Mouse (Mus musculus) erythroblast, embryonic 14.5 days (primary cell): ENCODE data around the gene Dlg5. TPM values are rescaled to one million over a fixed set of nuclear protein-coding genes. Genes with fewer than 3 reads are reported as not detected.

ENCODE experiments used
- H3K27me3 ChIP-seq: 2 replicates; pipeline ENCODE4 v1.6.1; 2012; ENCODE audit warnings: inconsistent platforms; ENCODE audit not compliant: control insufficient read depth
- H3K36me3 ChIP-seq: 2 replicates; pipeline ENCODE4 v1.6.1; 2012; ENCODE audit warnings: mild to moderate bottlenecking, inconsistent platforms; ENCODE audit not compliant: control insufficient read depth
- H3K4me1 ChIP-seq: 2 replicates; pipeline ENCODE4 v1.6.1; 2012; ENCODE audit warnings: inconsistent platforms; ENCODE audit not compliant: control insufficient read depth
- H3K4me3 ChIP-seq: replicated peaks from 2 replicates; pipeline ENCODE3; 2012; ENCODE audit warnings: moderate library complexity, mild to moderate bottlenecking, inconsistent platforms
- H3K9me3 ChIP-seq: 2 replicates; pipeline ENCODE4 v1.6.1; 2012; ENCODE audit warnings: low read length, inconsistent platforms, mixed read lengths; ENCODE audit not compliant: control insufficient read depth
- GATA1 ChIP-seq: IDR thresholded peaks from 2 replicates; pipeline ENCODE4 v1.6.1; 2012; ENCODE audit warnings: low read length, inconsistent platforms, mixed read lengths
- TAL1 ChIP-seq: IDR thresholded peaks from 3 replicates; pipeline ENCODE4 v1.6.1; 2012; ENCODE audit warnings: low read length, inconsistent platforms, mixed read lengths
- polyA plus RNA-seq: library from polyadenylated mRNA; stranded (reverse); fragments of >175 nt; gene quantifications from 2 replicates; pipeline ENCODE4 v1.2.3, GENCODE M21; 2012

The Dlg5 gene
- polyA plus RNA-seq: 0.03 TPM in 1 of 2 replicates, not detected in the other

DNA sequence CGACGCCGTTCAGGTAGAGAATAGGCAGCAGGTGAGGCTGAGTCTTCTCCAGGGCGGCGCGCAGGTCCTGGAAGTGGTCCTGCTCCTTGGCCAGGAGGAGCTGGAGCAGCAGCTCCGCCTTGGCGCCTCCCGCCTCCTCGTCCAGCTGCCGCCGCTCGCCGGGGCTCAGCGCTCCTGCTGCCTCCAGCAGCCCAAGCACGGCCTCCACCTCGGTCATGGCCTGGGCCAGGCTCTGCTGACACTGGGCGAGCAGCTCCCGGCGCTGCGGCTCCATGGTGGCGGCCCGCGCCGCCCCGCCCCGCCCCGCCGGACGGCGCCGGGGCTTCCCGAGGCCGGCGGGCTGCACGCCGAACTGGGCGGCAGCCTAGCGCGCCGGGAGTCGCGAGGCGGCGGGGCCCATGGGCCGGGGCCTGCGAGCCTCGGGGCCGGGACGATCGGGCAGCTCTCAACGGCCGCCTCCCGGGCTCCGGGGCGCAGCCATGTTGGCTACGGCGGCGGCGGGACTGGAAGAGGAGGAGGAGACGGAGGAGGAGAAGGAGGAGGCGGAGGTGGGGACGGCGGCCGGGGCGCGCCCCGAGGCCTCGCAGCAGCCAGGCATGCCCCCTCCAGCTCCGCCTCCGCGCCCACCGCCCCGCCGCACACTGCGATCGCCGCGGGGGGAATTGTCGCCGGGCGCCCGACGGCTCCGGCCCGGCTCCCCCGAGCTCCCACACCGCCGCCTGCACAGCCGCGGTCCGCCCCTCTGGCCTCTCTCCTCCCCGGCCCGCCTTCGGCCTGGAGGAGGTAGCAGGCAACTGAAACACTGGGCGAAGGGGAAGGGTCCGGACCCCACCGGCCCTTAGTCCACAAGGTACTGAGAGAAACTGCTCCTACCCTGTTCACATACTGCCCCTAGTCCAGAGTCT lies at the start of gene Dlg5:
TSS of gene Dlg5 (minus strand) at position 744 of the 905 bp plus-strand sequence.
- no peak for TF ChIP-seq TAL1
- TF ChIP-seq GATA1: no peak
- Histone ChIP-seq H3K4me3 (peak within 1 kb of the TSS; percentile 58), H3K9me3 (peaks cover 5% of the 10 kb centered on the region; the same call in 1 of the 2 replicates), H3K36me3 (no peaks in the 10 kb centered on the region), H3K27me3 (peaks cover 78% of the 10 kb centered on the region), H3K4me1 (peaks cover 5% of the 10 kb centered on the region)

DNA sequence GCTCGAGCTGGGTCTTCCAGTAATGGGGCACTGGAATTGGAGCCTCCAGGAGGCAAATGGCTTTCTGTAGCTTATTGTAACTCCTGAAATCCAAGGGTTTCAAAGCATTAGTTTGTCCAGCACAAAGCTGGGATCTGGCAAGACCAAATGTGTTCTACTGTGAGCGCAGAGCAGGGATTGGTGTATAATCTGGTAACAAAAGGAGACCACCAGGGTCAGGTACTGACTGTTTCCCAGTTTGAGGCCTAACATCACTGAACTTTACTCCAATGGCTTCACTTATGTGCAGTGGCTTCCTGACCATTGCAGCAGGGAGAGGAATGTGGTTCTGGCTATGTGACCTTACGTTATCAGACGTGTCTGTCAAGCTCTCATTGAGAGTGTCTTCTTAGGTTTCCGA lies 47.9 kb upstream of the Dlg5 start:
- Histone ChIP-seq H3K27me3 (no peaks in the 10 kb centered on the region), H3K9me3 (no peaks in the 10 kb centered on the region), H3K36me3 (no peaks in the 10 kb centered on the region), H3K4me3 (no peak overlapping the region), H3K4me1 (no peaks in the 10 kb centered on the region)
- TF ChIP-seq GATA1 (no peak), TAL1 (no peak)

DNA sequence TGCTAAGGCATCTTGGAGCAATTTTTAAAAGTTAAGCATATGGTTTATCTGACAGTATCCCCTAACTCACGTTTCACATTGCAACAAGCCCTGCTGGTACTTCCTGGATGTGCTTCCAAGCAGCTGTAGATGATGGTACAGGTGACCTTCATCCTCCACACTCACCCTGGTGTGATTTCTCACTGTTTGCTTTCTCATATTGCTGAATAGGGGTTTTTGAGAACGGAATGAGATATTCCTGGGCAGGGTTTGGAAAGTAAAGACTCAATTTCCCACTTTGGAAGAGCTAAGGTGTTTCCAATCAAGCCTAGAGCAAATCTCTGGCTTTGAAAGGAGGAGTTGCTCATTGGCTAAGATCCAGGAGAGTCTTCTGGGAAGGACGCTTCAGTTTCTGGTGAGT lies 47.2 kb upstream of the Dlg5 start, which contains the start of gene E330034G19Rik:
TSS of gene E330034G19Rik (plus strand) at position 301 of the 400 bp plus-strand sequence.
- Histone ChIP-seq H3K27me3 (no peaks in the 10 kb centered on the region), H3K9me3 (no peaks in the 10 kb centered on the region), H3K4me3 (no peak within 1 kb of the TSS), H3K36me3 (no peaks in the 10 kb centered on the region), H3K4me1 (no peaks in the 10 kb centered on the region)
- no peak for TF ChIP-seq GATA1

DNA sequence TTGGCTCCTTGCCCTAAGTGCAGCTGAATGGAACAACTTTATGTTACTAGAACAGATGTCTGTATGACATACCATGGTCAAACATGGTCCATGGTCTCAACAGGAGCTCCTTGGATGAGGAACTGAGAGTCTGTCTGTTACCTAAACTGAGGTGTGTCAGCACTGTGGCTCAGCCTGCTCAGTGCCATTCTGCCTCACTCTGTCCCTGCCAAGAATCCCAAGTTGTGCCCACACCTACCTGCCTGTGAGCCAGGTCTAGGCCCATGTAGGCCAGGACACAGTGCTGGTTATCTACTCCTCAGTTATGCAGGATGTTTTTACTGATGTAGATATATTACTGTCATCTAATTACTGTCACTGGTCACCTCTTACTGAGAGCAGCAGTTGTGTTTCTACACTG lies 45.0 kb upstream of the Dlg5 start:
- TF ChIP-seq TAL1 (no peak), GATA1 (no peak)
- H3K4me1 ChIP-seq: no peaks in the 10 kb centered on the region
- H3K4me3 ChIP-seq: no peak overlapping the region
- no peaks in the 10 kb centered on the region for H3K27me3 ChIP-seq
- no peaks in the 10 kb centered on the region for H3K36me3 ChIP-seq
- no peaks in the 10 kb centered on the region for H3K9me3 ChIP-seq

DNA sequence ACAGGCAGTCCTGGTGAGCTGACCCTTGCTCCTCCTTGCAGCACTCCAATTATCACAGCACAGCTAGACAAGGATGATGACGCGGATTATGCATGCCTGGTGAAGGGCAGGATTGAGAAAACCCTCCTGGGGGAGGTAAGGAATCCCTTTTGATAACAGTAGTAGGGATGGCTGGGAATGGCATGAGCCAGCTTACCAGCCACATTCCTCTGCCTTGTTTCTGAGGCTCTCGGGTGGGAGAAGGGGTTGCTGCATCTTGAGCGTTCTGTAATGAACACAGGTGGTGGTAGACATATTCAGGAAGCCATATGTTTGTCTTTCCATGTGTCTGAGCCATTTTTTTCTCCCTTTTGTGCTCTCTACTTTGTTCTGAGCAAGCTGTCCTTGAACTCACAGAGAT lies 40.4 kb upstream of the Dlg5 start:
- no peaks in the 10 kb centered on the region for H3K9me3 ChIP-seq
- no peaks in the 10 kb centered on the region for H3K36me3 ChIP-seq
- no peak for TF ChIP-seq GATA1
- TF ChIP-seq TAL1: no peak
- no peaks in the 10 kb centered on the region for H3K4me1 ChIP-seq
- no peaks in the 10 kb centered on the region for H3K27me3 ChIP-seq
- H3K4me3 ChIP-seq: no peak overlapping the region

DNA sequence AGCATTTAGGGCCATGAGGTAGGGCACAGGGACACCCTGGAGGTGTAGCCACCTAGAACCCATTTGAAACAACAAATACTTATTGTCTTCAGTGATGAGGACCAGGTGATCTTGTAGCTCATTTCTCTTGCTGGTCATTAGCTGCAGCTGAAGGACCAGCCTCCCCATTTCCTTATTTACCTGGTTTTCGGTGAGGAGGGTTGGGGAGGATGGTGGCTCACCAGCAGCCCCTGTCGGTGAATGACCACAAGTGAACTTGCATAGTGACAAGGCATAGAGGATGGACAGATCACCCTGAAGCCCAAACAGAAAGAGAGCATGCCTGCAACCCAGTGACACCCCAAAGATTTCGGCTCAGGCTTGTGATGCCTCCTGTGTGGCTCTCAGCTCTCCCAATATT lies 36.6 kb upstream of the Dlg5 start:
- Histone ChIP-seq H3K4me3 (no peak overlapping the region), H3K36me3 (no peaks in the 10 kb centered on the region), H3K9me3 (no peaks in the 10 kb centered on the region), H3K27me3 (no peaks in the 10 kb centered on the region), H3K4me1 (no peaks in the 10 kb centered on the region)
- TF ChIP-seq TAL1: no peak
- no peak for TF ChIP-seq GATA1

DNA sequence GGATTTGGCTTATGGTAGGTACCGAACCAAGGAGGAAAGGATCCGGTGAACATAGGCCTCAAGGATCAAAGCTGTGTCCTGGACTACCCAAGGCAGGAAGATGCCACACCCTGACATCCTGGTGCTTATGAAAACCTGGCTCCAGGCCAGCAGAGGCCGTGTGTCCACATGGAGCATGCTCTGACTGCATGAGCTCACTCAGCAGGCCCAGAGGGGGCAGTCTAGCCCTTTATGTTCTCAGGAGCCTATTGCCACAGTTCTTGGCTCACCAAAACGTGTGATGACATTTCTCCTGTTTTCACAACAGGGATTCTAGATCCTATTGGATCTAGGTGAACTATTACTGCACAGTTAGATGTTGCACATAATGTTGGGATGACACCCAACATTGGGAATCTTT lies 35.6 kb upstream of the Dlg5 start:
- no peak for TF ChIP-seq GATA1
- TF ChIP-seq TAL1: no peak
- H3K36me3 ChIP-seq: no peaks in the 10 kb centered on the region
- H3K9me3 ChIP-seq: no peaks in the 10 kb centered on the region
- no peaks in the 10 kb centered on the region for H3K4me1 ChIP-seq
- no peaks in the 10 kb centered on the region for H3K27me3 ChIP-seq
- no peak overlapping the region for H3K4me3 ChIP-seq

DNA sequence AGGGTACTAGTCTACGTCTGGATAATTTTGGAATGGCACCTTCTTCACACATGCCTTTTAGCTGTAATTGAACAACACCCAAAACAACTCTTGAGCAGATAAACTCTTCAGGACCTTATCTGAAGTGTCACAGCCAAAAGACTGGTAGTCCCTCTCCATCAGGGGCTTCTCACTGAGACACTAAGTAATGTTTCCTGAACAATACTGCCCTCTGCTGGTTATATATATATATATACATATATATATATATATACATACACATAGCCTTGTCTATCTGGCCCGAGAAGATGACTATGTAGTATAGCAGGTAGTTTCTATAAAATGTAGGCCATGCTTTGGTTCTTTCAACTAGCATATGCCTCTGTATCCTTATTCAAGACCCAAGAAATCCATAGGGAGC lies 29.8 kb upstream of the Dlg5 start:
- H3K4me3 ChIP-seq: no peak overlapping the region
- H3K27me3 ChIP-seq: no peaks in the 10 kb centered on the region
- no peaks in the 10 kb centered on the region for H3K36me3 ChIP-seq
- no peaks in the 10 kb centered on the region for H3K9me3 ChIP-seq
- TF ChIP-seq TAL1 (no peak), GATA1 (no peak)
- H3K4me1 ChIP-seq: no peaks in the 10 kb centered on the region

DNA sequence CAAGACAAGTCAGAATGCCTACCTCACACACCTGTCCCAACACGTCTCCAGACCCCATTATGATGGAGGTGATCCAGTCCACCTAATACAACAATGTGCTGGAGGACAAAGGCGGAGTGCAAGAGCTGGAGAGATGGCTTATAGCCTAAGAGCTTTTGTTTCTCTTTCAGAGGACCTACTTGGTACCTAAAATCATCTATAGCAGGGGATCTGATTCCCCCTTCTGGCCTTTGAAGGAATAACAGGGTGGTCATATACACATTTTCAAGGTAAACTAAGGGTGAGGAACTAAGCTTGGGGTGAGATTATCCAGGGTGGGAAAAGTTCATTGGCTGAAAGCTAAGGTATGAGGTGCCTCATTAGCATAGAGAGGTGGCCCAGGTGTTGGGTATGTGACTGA lies 27.9 kb upstream of the Dlg5 start:
- Histone ChIP-seq H3K36me3 (no peaks in the 10 kb centered on the region), H3K9me3 (no peaks in the 10 kb centered on the region), H3K4me3 (no peak overlapping the region), H3K27me3 (no peaks in the 10 kb centered on the region), H3K4me1 (no peaks in the 10 kb centered on the region)
- no peak for TF ChIP-seq TAL1
- TF ChIP-seq GATA1: no peak
